Mouse (Mus musculus): Measurements from ENCODE around the gene Ncoa3. TPM values are rescaled to one million over a fixed set of nuclear protein-coding genes. Genes with fewer than 3 reads are reported as not detected.

Ncoa3 gene
- polyA plus RNA-seq, 2 experiments = 3.3 to 4.4 TPM

DNA sequence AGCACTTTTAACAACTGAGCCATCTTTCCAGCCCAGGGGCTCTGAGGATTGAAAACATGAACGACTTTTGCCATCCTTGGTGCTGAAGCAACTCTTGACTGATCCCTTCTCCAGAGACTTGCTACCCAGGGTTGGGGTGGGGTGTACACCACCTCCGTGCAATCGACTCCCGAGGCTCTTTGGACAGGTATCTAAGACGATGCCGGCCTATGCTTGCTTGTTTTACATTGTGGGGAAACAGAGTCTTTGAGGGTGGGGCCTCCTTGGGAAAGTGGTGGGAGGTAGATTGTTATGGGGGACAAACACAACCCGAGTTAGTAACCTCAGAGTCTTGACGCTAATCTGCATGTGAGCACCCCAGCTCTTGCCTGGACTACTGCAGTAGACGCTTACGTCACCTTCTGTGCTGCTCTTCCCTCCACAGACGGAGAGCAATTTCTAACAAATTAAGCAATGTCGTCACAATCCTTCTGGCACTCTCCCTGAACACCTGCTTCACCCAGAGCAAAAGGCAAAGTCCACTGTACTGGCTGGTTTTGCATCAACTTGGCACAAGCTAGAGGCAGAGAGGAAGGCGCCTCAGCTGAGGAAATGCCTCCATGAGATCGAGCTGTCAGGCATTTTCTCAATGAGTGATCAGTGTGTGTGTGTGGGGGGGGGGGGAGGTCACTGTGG lies 129.4 kb downstream of the Ncoa3 start:
- Histone ChIP-seq H3K27ac (no peak overlapping the region), H3K4me2 (ENCODE audit: low read depth) (no peak overlapping the region), H3K9me3 (ENCODE audit: control insufficient read depth, low read length) (no peaks in the 10 kb centered on the region), H3K27me3 (ENCODE audit: control insufficient read depth, insufficient read depth, low read length) (no peaks in the 10 kb centered on the region), H3K9ac (replicated peaks) (no peak overlapping the region), H3K4me3 (ENCODE audit: insufficient read depth in 1 of 2, low read depth in 2 of 2, low read length in 2 of 2) (no peak overlapping the region), H3K36me3 (replicated peaks; ENCODE audit: control insufficient read depth, insufficient read depth, low read depth) (no peaks in the 10 kb centered on the region), H3K4me1 (replicated peaks; ENCODE audit: control insufficient read depth in 2 of 2, insufficient read depth in 2 of 2, low read length in 1 of 2) (no peaks in the 10 kb centered on the region)
- TF ChIP-seq EP300 (IDR thresholded peaks at IDR 0.05; ENCODE audit: low read depth) (no peak), CTCF (IDR thresholded peaks at IDR 0.05; ENCODE audit: low read depth) (no peak)
- ATAC-seq (ENCODE audit: insufficient read depth) (no peak), DNase-seq (ENCODE audit: low read depth in 3 of 3, low spot score in 3 of 3) (no peak)
- 58% methylated on average over 14 of the region's 14 CpGs for whole genome bisulfite sequencing (ENCODE audit: insufficient replicate concordance)

DNA sequence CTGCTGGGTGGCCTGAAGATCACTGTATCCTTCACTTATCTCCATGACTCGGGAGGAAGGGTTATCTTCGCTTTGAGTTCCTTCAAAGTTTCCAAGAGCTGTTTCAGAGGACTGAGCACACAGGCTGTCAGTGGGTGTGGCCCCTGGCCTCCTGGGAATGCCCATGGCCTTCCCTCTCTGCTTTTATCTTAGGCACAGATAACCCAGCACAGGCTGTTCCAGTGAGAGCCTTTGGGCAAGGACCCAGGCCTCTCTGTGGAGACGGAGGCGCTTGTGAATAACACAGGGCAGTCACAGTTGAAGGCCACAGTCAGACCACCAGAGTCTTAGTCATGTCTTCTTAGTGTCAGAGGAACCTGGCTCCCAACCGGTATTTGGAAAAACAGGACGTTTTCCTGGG lies 130.3 kb downstream of the Ncoa3 start:
- no peak for DNase-seq (ENCODE audit: low read depth in 3 of 3, low spot score in 3 of 3)
- 54% methylated on average over 6 of the region's 6 CpGs for WGBS (ENCODE audit: insufficient replicate concordance)
- no peak for ATAC-seq (ENCODE audit: insufficient read depth)

More for the DNA sequence above, 130.3 kb downstream of the Ncoa3 start:
- H3K4me3 ChIP-seq (ENCODE audit: insufficient read depth in 1 of 2, low read depth in 2 of 2, low read length in 2 of 2) = no peak overlapping the region
- H3K36me3 ChIP-seq (replicated peaks; ENCODE audit: control insufficient read depth, insufficient read depth, low read depth) = no peaks in the 10 kb centered on the region
- H3K9ac ChIP-seq (replicated peaks) = no peak overlapping the region
- no peak overlapping the region for H3K4me2 ChIP-seq (ENCODE audit: low read depth)
- H3K27me3 ChIP-seq (ENCODE audit: control insufficient read depth, insufficient read depth, low read length) = no peaks in the 10 kb centered on the region
- TF ChIP-seq EP300 (IDR thresholded peaks at IDR 0.05; ENCODE audit: low read depth) (no peak), CTCF (IDR thresholded peaks at IDR 0.05; ENCODE audit: low read depth) (no peak)
- no peaks in the 10 kb centered on the region for H3K4me1 ChIP-seq (replicated peaks; ENCODE audit: control insufficient read depth in 2 of 2, insufficient read depth in 2 of 2, low read length in 1 of 2)
- H3K27ac ChIP-seq = no peak overlapping the region
- no peaks in the 10 kb centered on the region for H3K9me3 ChIP-seq (ENCODE audit: control insufficient read depth, low read length)

Other genes starting within 250 kb of the Ncoa3 start
- 13.5 and 17.7 TPM in 2 replicates for gene Zmynd8, start 93.6 kb upstream of the Ncoa3 start, polyA plus RNA-seq (2012; rRNA removed)
- gene Zmynd8, start 93.6 kb upstream of the Ncoa3 start, polyA plus RNA-seq (2014; fragmentation: Nextera tagmentation; extraction: Ambion mirVana) = 16.3 and 18.5 TPM in 2 replicates
- gene Sulf2, start 163.0 kb downstream of the Ncoa3 start, polyA plus RNA-seq (2012; rRNA removed) = 0.79 and 0.99 TPM in 2 replicates
- 0.81 and 1.4 TPM in 2 replicates for gene Sulf2, start 163.0 kb downstream of the Ncoa3 start, polyA plus RNA-seq (2014; fragmentation: Nextera tagmentation; extraction: Ambion mirVana)

All from liver, embryonic 14.5 days (tissue).